Comparison of ENCODE assay signal across 15 mouse cellular contexts in the genomic region with DNA sequence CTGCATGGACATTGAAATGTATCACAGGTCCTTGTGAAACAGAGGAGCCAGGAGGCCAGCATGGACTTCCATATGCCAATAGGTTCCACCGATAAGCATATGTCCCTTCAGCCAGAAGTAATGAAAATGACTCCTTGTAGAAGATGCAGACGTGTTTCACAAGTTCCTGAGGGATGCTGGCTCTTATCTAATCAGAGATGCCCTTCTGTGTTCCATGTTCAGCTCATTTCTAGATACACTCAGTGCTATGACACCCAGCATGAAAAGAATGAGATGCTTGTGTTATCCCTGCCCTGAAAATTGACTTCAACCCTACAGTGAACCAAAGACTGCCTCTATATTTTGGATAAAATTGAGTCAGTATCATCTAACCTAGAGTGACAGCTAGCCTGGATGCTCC.
"Had no signal": no experiment of that assay in that cellular context is flagged by ENCODE, and none has a peak within 500 bp of the region (broad histone marks: within the 10 kb centered on the region; RNA-seq: fewer than 3 reads in every experiment).

No protein-coding gene starts in this region.

- H3K4me3 ChIP-seq: megakaryocyte, embryonic 14.5 days; midbrain, embryonic 13.5 days; midbrain, embryonic 15.5 days; neural tube, embryonic 12.5 days; stomach, embryonic 15.5 days had no signal

- H3K27ac ChIP-seq: midbrain, embryonic 13.5 days; midbrain, embryonic 15.5 days; neural tube, embryonic 12.5 days; stomach, embryonic 15.5 days; stomach, postnatal 0 days had no signal

- ATAC-seq: midbrain, embryonic 13.5 days; midbrain, embryonic 15.5 days had no signal

- H3K4me1 ChIP-seq: megakaryocyte, embryonic 14.5 days; midbrain, embryonic 13.5 days; midbrain, embryonic 15.5 days; neural tube, embryonic 12.5 days; stomach, embryonic 15.5 days had no signal

- DNase-seq: lung, adult 18-20 months; lung, embryonic 14.5 days; lung, postnatal 10 days; lung, postnatal 4 days; right cerebral cortex, postnatal 14 days; thymus, adult 2 months; thymus, postnatal 25 days; thymus, postnatal 4 days had no signal

- H3K4me2 ChIP-seq: lung, embryonic 14.5 days; midbrain, embryonic 11.5 days; midbrain, embryonic 13.5 days; midbrain, embryonic 15.5 days; neural tube, embryonic 12.5 days; stomach, embryonic 15.5 days had no signal

- H3K27me3 ChIP-seq: midbrain, embryonic 13.5 days; midbrain, embryonic 15.5 days; neural tube, embryonic 12.5 days; stomach, embryonic 15.5 days had no signal

- H3K9me3 ChIP-seq: midbrain, embryonic 13.5 days; midbrain, embryonic 15.5 days; neural tube, embryonic 12.5 days; stomach, embryonic 15.5 days had no signal

- H3K36me3 ChIP-seq: midbrain, embryonic 13.5 days; midbrain, embryonic 15.5 days; neural tube, embryonic 12.5 days; stomach, embryonic 15.5 days had no signal

- H3K9ac ChIP-seq: lung, embryonic 14.5 days; midbrain, embryonic 13.5 days; midbrain, embryonic 15.5 days; neural tube, embryonic 12.5 days; stomach, embryonic 15.5 days had no signal
